ENCODE assay signal across 8 mouse cellular contexts in genomic region chr6:128425046-128425445, GRCm38 (mm10). TPM values are rescaled to one million over a fixed set of nuclear protein-coding genes. Genes with fewer than 3 reads are reported as not detected.
DNase-seq lines count a peak whose midpoint lies in the region; ATAC-seq and TF ChIP-seq lines count a peak whose summit lies in the region.

No protein-coding gene starts in this region.

- H3K4me2 ChIP-seq in limb, embryonic 15.5 days, result peak overlapping the region; percentile 51
- peak overlapping the region; percentile 72 for H3K4me2 ChIP-seq in stomach, postnatal 0 days (replicated peaks; ENCODE audit: low read depth)

- H3K9ac ChIP-seq in limb, embryonic 15.5 days, result peak overlapping the region; percentile 81; the same call in 1 of the 2 replicates
- peak overlapping the region; percentile 59 for H3K9ac ChIP-seq in stomach, postnatal 0 days (ENCODE audit: low read length)

- no peaks in the 10 kb centered on the region for H3K9me3 ChIP-seq in limb, embryonic 15.5 days
- no peaks in the 10 kb centered on the region for H3K9me3 ChIP-seq in stomach, postnatal 0 days (ENCODE audit: control insufficient read depth, low read length)

- H3K36me3 ChIP-seq in thymus, adult 2 months (ENCODE audit: control insufficient read depth, insufficient read depth, low read length), result no peaks in the 10 kb centered on the region
- peaks cover 28% of the 10 kb centered on the region for H3K36me3 ChIP-seq in limb, embryonic 15.5 days
- H3K36me3 ChIP-seq in stomach, postnatal 0 days (ENCODE audit: control insufficient read depth, insufficient read depth, low read length), result peaks cover 5% of the 10 kb centered on the region; the same call in 1 of the 2 replicates

- 38% methylated on average over 9 of the region's 9 CpGs for WGBS in thymus, adult 2 months
- 19% methylated on average over 9 of the region's 9 CpGs for WGBS in limb, embryonic 15.5 days
- WGBS in stomach, postnatal 0 days, result 19% methylated on average over 9 of the region's 9 CpGs

- TF ChIP-seq EP300 in stomach, postnatal 0 days (optimal IDR thresholded peaks at IDR 0.05), result no peak

- H3K4me3 ChIP-seq in thymus, adult 2 months (ENCODE audit: control insufficient read depth, insufficient read depth, low read length), result peak overlapping the region; percentile 56; the same call in 1 of the 2 replicates
- H3K4me3 ChIP-seq in limb, embryonic 15.5 days, result peak overlapping the region; percentile 64
- H3K4me3 ChIP-seq in stomach, postnatal 0 days (ENCODE audit: low read depth, low read length), result peak overlapping the region; percentile 65

- peaks cover 2% of the 10 kb centered on the region for H3K4me1 ChIP-seq in thymus, adult 2 months (replicated peaks; ENCODE audit: control insufficient read depth, insufficient read depth, low read length)
- peaks cover 6% of the 10 kb centered on the region; the same call in 1 of the 2 replicates for H3K4me1 ChIP-seq in limb, embryonic 15.5 days
- no peaks in the 10 kb centered on the region for H3K4me1 ChIP-seq in stomach, postnatal 0 days (replicated peaks; ENCODE audit: control insufficient read depth, insufficient read depth)

- no peak overlapping the region for H3K27ac ChIP-seq in thymus, adult 2 months (ENCODE audit: control insufficient read depth, insufficient read depth, low read length)
- H3K27ac ChIP-seq in limb, embryonic 15.5 days, result peak overlapping the region; percentile 99
- peak overlapping the region; percentile 92 for H3K27ac ChIP-seq in stomach, postnatal 0 days (replicated peaks)

- ATAC-seq in limb, embryonic 15.5 days (ENCODE audit: insufficient number of reproducible peaks, low FRiP score, low TSS enrichment, low read depth), result no peak
- ATAC-seq in stomach, postnatal 0 days (ENCODE audit: low FRiP score, low TSS enrichment), result no peak

- TF ChIP-seq POLR2A in thymus, adult 2 months (IDR thresholded peaks at IDR 0.05; ENCODE audit: control insufficient read depth, extremely low read depth, insufficient read depth, low read length, poor library complexity), result no peak

- TF ChIP-seq CTCF in thymus, adult 2 months (IDR thresholded peaks at IDR 0.05; ENCODE audit: borderline replicate concordance, control insufficient read depth, extremely low read depth, insufficient read depth, low read length, poor library complexity), result no peak
- TF ChIP-seq CTCF in stomach, postnatal 0 days (IDR thresholded peaks at IDR 0.05; ENCODE audit: low read depth), result no peak

- H3K27me3 ChIP-seq in thymus, adult 2 months (ENCODE audit: control insufficient read depth, insufficient read depth, low read length), result no peaks in the 10 kb centered on the region
- no peaks in the 10 kb centered on the region for H3K27me3 ChIP-seq in limb, embryonic 15.5 days
- no peaks in the 10 kb centered on the region for H3K27me3 ChIP-seq in stomach, postnatal 0 days (ENCODE audit: control insufficient read depth, insufficient read depth, low read length)

- peak; percentile 35 to 43 for DNase-seq in cerebellum, postnatal 25 days
- no peak for DNase-seq in cerebellum, adult 8-10 months
- no peak for DNase-seq in thymus, adult 2 months
- DNase-seq in thymus, postnatal 0 days (ENCODE audit: low spot score), result no peak
- no peak for DNase-seq in stomach, postnatal 0 days (ENCODE audit: low spot score)
- no peak for DNase-seq in thymus, postnatal 36 days
- DNase-seq in kidney, adult 18-20 months, result no peak

RNA-seq across cellular contexts. Expression of gene Itfg2, which starts 0.3 kb away (rescaled TPM):
- polyA plus RNA-seq in thymus, adult 2 months (2012; rRNA removed), result 55.6 and 56.4 TPM in 2 replicates
- 20.2 and 23.0 TPM in 2 replicates for polyA plus RNA-seq in thymus, postnatal 0 days (2015; fragmentation: Nextera tagmentation; extraction: Ambion mirVana)
- 31.0 and 31.8 TPM in 2 replicates for polyA plus RNA-seq in limb, embryonic 15.5 days (2015; fragmentation: Nextera tagmentation; extraction: Ambion mirVana)
- polyA plus RNA-seq in stomach, postnatal 0 days (2015; fragmentation: Nextera tagmentation; extraction: Ambion mirVana), result 13.6 and 14.8 TPM in 2 replicates

RNA-seq across cellular contexts. Expression of gene Fkbp4, which starts 13.4 kb away (rescaled TPM):
- polyA plus RNA-seq in thymus, adult 2 months (2012; rRNA removed), result 138 and 139 TPM in 2 replicates
- 213 and 261 TPM in 2 replicates for polyA plus RNA-seq in thymus, postnatal 0 days (2015; fragmentation: Nextera tagmentation; extraction: Ambion mirVana)
- polyA plus RNA-seq in limb, embryonic 15.5 days (2015; fragmentation: Nextera tagmentation; extraction: Ambion mirVana), result 343 and 346 TPM in 2 replicates
- polyA plus RNA-seq in stomach, postnatal 0 days (2015; fragmentation: Nextera tagmentation; extraction: Ambion mirVana), result 180 TPM in 2 replicates

RNA-seq across cellular contexts. Expression of gene Nrip2, which starts 25.9 kb away (rescaled TPM):
- 0.59 TPM in 2 replicates for polyA plus RNA-seq in thymus, adult 2 months (2012; rRNA removed)
- 4.8 and 5.6 TPM in 2 replicates for polyA plus RNA-seq in thymus, postnatal 0 days (2015; fragmentation: Nextera tagmentation; extraction: Ambion mirVana)
- polyA plus RNA-seq in limb, embryonic 15.5 days (2015; fragmentation: Nextera tagmentation; extraction: Ambion mirVana), result 5.0 and 5.4 TPM in 2 replicates
- polyA plus RNA-seq in stomach, postnatal 0 days (2015; fragmentation: Nextera tagmentation; extraction: Ambion mirVana), result 2.2 and 3.4 TPM in 2 replicates

RNA-seq across cellular contexts. Expression of gene Gm44596, which starts 49.7 kb away (rescaled TPM):
- polyA plus RNA-seq in thymus, adult 2 months (2012; rRNA removed), result not detected in 2 replicates
- polyA plus RNA-seq in thymus, postnatal 0 days (2015; fragmentation: Nextera tagmentation; extraction: Ambion mirVana), result not detected in 2 replicates
- not detected in 2 replicates for polyA plus RNA-seq in limb, embryonic 15.5 days (2015; fragmentation: Nextera tagmentation; extraction: Ambion mirVana)
- polyA plus RNA-seq in stomach, postnatal 0 days (2015; fragmentation: Nextera tagmentation; extraction: Ambion mirVana), result not detected in 2 replicates

RNA-seq across cellular contexts. Expression of gene Tex52, which starts 49.8 kb away (rescaled TPM):
- 0.92 and 1.2 TPM in 2 replicates for polyA plus RNA-seq in thymus, adult 2 months (2012; rRNA removed)
- 0.26 and 0.57 TPM in 2 replicates for polyA plus RNA-seq in thymus, postnatal 0 days (2015; fragmentation: Nextera tagmentation; extraction: Ambion mirVana)
- 0.26 and 0.34 TPM in 2 replicates for polyA plus RNA-seq in limb, embryonic 15.5 days (2015; fragmentation: Nextera tagmentation; extraction: Ambion mirVana)
- 0.10 and 0.18 TPM in 2 replicates for polyA plus RNA-seq in stomach, postnatal 0 days (2015; fragmentation: Nextera tagmentation; extraction: Ambion mirVana)

Comparison
In these comparisons a context has a peak if more than half of its experiments do, and no peak if none do; other contexts are left out.
1. DNase-seq: peak in cerebellum, postnatal 25 days (2 of 2); none in cerebellum, adult 8-10 months (single experiment), thymus, adult 2 months (single experiment), thymus, postnatal 0 days (single experiment), stomach, postnatal 0 days (single experiment), thymus, postnatal 36 days (0 of 2) and kidney, adult 18-20 months (single experiment).
2. Peak in every context shown above with its lines, with median percentiles within 50 percentile points of each other: H3K4me3 ChIP-seq.